Mouse (Mus musculus): ENCODE measurements around the gene Mtmr12. TPM values are rescaled to one million over a fixed set of nuclear protein-coding genes. Genes with fewer than 3 reads are reported as not detected.

The Mtmr12 gene
- total RNA-seq, 4 experiments from 2014 or later, result 56.7 to 62.5 (median 59.0) TPM

DNA sequence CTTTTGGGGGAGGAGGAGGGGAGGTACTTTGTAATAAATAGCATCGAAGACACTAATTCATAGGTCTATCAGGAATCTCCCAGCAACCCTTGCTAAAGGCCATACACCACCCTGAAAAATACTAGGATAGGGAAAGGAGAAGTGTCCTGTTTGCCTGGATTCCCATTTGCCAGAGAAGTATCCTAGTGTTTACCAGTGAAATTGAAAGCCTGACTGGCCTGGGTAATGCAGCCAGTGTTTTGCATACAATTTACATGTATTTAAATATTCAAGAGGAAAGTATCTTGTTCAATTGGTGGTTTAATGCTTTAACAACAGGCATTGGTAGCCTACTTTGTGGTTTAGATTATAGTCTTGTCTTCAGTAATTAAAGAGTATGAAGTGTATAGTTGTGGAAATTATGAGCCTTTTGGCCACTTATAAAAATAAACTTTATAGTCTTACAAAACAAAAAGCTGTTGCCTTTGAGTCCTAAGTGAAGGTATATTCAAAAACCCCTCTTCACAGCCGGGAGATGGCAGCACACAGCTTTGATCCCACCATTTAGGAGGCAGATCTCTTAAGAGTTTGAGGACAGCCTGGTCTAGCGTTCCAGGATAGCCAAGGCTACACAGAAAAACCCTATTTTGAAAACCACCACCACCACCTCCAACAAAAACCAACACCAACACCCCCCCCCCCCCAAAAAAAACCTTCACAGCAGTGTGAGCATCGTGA, 69.4 kb downstream of the Mtmr12 start:
- DNase-seq (ENCODE audit: low spot score in 2 of 2), result no peak

- no peak for DNase-seq (ENCODE audit: low spot score in 2 of 2)
Observed at GRCm38 (mm10) chr15:12275091-12275623, 70.3 kb downstream of the Mtmr12 start.

GRCm38 (mm10) chr15:12279816-12280215, 75.0 kb downstream of the Mtmr12 start:
- no peak for DNase-seq (ENCODE audit: low spot score in 2 of 2)

GRCm38 (mm10) chr15:12284794-12285534, 80.1 kb downstream of the Mtmr12 start:
- peak; percentile 28 to 37 for DNase-seq (ENCODE audit: low spot score in 2 of 2)

DNA sequence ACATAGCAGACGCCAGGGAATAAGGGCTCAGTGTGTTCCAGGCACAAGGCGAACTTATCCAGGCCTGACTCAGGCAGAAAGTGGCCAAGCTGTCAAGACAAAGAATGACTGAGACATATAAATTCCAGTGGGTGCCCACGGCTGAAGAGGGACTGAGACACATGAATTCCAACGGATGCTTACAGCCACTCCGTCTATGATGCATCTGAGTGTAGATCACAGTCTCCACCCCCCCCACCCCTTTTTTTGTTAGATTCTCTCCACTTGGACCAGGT, 80.6 kb downstream of the Mtmr12 start:
- DNase-seq (ENCODE audit: low spot score in 2 of 2), result no peak

GRCm38 (mm10) chr15:12290330-12290729, 85.5 kb downstream of the Mtmr12 start:
- no peak for DNase-seq (ENCODE audit: low spot score in 2 of 2)

DNA sequence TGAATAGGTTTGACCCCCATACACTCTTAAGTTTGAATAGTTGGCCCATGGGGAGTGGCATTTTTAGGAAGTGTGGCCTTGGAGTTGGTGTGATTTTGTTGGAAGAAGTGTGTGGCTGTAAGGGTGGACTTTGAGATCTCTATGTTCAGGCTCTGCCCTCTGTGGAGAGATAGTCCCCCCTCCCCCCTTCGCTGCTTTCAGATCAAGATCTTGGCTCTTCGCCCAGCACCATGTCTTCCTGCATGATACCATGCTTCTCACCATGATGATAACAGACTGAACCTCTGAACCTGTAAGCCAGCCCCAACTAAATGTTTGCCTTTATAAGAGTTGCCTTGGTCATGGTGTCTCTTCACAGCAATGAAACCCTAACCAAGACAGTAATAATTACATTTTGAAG, 86.9 kb downstream of the Mtmr12 start:
- no peak for DNase-seq (ENCODE audit: low spot score in 2 of 2)

GRCm38 (mm10) chr15:12296228-12296627, 91.4 kb downstream of the Mtmr12 start:
- no peak for DNase-seq (ENCODE audit: low spot score in 2 of 2)

GRCm38 (mm10) chr15:12298231-12298737, 93.5 kb downstream of the Mtmr12 start:
- no peak for DNase-seq (ENCODE audit: low spot score in 2 of 2)

DNA sequence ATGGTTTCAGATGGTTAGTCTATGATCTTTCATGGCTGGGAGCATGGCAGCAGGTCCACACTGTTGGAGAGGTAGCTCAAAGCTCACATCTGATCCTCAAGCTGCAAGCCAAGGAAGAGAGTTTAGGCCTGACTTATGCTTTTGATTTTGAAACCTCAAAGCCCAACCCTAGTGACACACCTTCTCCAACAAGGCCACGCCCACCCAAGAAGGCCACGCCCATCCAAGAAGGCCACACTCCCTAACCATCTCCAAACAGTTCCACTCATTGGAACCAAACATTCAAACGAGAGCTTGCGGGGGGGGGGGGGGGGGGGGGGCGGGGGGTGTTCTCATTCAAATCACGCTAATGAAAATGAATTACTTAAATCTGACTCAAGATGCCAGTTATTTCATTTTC, 96.9 kb downstream of the Mtmr12 start:
- no peak for DNase-seq (ENCODE audit: low spot score in 2 of 2)

DNA sequence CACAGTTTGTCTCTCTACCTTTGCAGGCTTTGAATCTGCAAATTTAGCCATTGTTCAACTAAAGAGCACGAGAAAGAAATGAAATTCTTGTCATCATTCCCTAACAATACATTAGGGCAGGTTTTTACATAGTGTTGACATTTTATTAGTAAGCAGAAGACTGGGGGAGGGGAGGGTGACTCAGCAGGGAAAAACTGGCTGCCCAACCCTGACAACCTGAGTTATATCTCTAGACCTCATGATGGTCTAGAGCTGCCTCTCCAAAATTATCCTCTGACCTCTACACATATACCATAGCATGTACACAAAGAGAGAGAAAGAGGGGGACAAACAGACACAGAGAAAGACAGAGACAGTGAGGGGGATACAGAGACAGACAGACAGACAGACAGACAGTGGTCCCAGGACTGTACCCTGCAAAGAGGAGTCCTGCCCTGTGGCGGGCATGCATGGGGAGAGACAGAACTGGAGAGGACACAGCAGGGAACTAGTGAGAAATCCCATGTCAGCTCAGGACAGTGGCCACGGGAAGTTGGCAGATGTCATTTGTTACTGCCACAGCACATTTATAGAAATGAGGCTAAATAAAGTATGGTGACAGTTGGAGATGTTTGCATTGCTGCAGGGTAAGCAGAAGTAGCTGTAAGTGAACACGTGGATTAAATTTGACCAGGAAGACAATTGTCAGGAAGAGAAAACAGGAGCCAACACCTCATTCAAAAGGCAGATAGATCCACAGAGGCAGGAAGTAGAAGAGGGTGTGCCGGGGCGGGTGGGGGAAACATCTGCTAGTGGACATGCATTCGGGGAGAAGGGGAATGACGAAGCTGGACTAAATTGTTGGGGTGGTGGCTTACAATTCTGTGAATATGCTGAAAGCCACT, 101.6 kb downstream of the Mtmr12 start:
- DNase-seq (ENCODE audit: low spot score in 2 of 2), result no peak

DNA sequence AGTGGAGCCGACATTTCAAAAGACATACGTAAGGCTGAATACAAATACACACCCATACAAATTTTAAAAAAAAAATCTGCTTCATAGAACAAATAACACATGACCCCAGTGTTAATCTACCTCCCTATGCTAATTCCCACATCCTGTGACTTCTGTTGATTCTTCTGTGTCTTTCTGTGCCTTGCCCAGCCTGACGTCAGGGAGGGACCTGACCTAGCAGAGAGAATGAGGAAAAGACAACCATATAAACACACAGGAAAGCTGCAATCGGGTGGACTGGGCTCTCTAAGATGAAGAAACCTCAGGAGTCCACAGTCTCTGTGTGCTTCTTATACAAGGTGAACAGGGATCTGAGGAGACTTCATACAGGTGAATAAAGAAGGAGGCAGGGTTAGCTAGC, 102.3 kb downstream of the Mtmr12 start:
- DNase-seq (ENCODE audit: low spot score in 2 of 2), result no peak

DNA sequence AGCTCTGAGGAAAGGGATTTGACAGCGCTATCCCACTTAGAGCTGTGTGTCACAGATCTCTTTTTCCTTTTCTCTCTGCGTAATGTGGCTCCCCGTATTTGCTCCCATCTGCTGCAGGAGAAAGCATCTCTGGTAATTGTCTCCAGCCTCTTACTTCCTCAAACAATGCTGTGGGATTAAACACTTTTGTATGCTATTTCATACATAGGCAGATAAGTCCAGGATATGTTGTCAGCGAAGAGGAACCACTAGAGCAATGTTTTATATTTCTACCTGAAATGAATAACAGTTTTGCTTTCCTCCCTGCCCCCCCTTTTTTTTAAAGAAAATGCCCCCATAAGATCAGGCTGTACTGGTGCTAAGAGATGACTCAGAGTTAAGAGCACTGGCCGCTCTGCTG, 103.7 kb downstream of the Mtmr12 start:
- DNase-seq (ENCODE audit: low spot score in 2 of 2), result no peak

GRCm38 (mm10) chr15:12310676-12311075, 105.8 kb downstream of the Mtmr12 start:
- DNase-seq (ENCODE audit: low spot score in 2 of 2), result no peak

GRCm38 (mm10) chr15:12311465-12311864, 106.6 kb downstream of the Mtmr12 start:
- DNase-seq (ENCODE audit: low spot score in 2 of 2), result no peak

- DNase-seq (ENCODE audit: low spot score in 2 of 2), result no peak
Observed at GRCm38 (mm10) chr15:12313255-12313654, 108.4 kb downstream of the Mtmr12 start.

DNA sequence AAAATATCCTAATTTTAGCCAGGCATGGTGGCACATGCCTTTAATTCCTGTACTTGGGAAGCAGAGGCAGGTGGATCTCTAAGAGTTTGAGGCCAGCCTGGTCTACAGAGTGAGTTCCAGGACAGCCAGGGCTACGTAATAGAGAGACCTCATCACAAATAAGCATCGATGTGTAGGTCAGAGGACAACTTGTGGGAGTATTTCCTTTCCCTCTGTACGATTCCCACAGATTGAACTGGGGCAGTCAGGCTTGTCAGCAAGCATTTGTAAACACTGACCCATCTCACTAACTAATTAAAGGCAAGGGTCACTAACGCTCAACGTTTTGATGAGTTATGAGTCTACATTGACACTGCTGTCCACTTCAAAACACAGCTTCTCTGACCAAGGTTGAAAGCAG, 109.8 kb downstream of the Mtmr12 start:
- DNase-seq (ENCODE audit: low spot score in 2 of 2), result no peak

DNA sequence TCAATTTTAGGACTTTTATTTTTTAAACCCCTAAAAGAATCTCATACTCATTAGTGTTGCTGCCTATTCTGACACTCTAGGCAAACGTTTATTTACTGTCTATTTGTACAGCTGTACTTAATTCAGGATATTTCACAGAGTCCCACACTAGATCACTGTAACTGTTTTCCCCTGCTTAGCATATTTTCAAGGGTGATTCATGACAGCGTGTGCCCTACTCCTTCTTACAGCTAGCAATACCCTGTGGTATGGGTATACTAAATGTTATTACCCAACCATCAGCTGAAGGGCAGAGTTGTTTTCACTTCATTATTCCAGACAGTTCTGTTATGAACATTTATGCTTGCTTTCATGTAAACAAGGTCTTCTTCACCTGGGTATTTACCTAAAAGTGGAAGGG, 111.2 kb downstream of the Mtmr12 start:
- DNase-seq (ENCODE audit: low spot score in 2 of 2), result no peak

DNA sequence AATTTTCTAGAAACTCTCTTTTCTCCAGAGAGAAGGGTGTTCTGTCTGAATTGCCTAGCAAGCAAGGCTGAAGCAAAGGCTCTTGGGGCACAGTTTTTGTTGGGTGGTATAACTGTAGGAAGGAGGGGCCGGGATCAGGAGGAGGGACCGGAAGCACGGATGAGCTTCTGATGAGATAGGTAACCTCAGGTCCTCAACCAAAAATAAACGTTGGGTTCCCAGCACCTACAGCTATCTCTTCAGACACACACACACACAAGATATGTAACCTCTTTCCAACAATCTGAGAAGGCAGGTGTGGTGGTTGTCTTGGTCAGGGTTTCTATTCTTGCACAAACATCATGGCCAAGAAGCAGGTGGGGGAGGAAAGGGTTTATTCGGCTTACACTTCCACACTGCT, 112.5 kb downstream of the Mtmr12 start:
- no peak for DNase-seq (ENCODE audit: low spot score in 2 of 2)

GRCm38 (mm10) chr15:12318451-12318850, 113.6 kb downstream of the Mtmr12 start:
- DNase-seq (ENCODE audit: low spot score in 2 of 2), result no peak

- no peak for DNase-seq (ENCODE audit: low spot score in 2 of 2)
Observed at GRCm38 (mm10) chr15:12319889-12320288, 115.1 kb downstream of the Mtmr12 start.

All from layer of hippocampus, adult 8-10 months (tissue).